Mouse (Mus musculus) mammary gland, adult 2 months (tissue): ENCODE data around the gene Gm42791. TPM values are rescaled to one million over a fixed set of nuclear protein-coding genes. Genes with fewer than 3 reads are reported as not detected.

Experiments
- polyA plus RNA-seq: library from polyadenylated mRNA; depleted of rRNA; stranded (reverse); fragments of >200 nt; gene quantifications from 2 replicates; pipeline ENCODE4 v1.2.3, GENCODE M21; 2012; ENCODE audit warnings: low replicate concordance; rRNA removed

Gm42791 gene
- polyA plus RNA-seq, result not detected in 2 replicates

GRCm38 (mm10) chr5:148994706-148995414, at the start of gene Gm42791:
Gene Gm42791, minus strand, starts transcription at chr5:148995147.

GRCm38 (mm10) chr5:148929116-148929449, 65.9 kb downstream of the Gm42791 start, which contains the start of gene Katnal1:
Gene Katnal1, minus strand, starts transcription at chr5:148929320.

Other genes with a start within 250 kb of the Gm42791 start
- gene Katnal1, start 65.8 kb downstream of the Gm42791 start, polyA plus RNA-seq, result 5.4 and 6.4 TPM in 2 replicates
- 7.1 and 14.3 TPM in 2 replicates for gene Uspl1, start 189.2 kb upstream of the Gm42791 start, polyA plus RNA-seq
- gene Hmgb1, start 189.3 kb upstream of the Gm42791 start, polyA plus RNA-seq, result 14.7 and 23.8 TPM in 2 replicates